In genomic region chr5:147066129-147066528, GRCm38 (mm10) we compare ENCODE assay signal across 25 mouse cellular contexts. TPM values are rescaled to one million over a fixed set of nuclear protein-coding genes. Genes with fewer than 3 reads are reported as not detected.
DNase-seq lines count a peak whose midpoint lies in the region; TF ChIP-seq lines count a peak whose summit lies in the region.
"Had no signal": no experiment of that assay in that cellular context is flagged by ENCODE, and none has a peak within 500 bp of the region (broad histone marks: within the 10 kb centered on the region; RNA-seq: fewer than 3 reads in every experiment).

No protein-coding gene starts in this region.

- DNase-seq in CD4-positive, CD25-positive, alpha-beta regulatory T cell, adult 2 months (ENCODE audit: low read depth, low spot score), result peak; percentile 69
- peak; percentile 62 for DNase-seq in ZHBTc4 (ENCODE audit: low read depth, low spot score)
- DNase-seq in naive thymus-derived CD4-positive, alpha-beta T cell, adult 2 months (ENCODE audit: low read depth), result peak; percentile 38
- DNase-seq in embryo, embryonic 9.5 days (ENCODE audit: extremely low spot score), result no peak
- no peak for DNase-seq in thymus, postnatal 25 days
- no peak for DNase-seq in urinary bladder, adult 2 months (ENCODE audit: low spot score)
- DNase-seq: adrenal gland, postnatal 36 days; cerebellum, adult 2 months; cerebellum, postnatal 25 days; gastrocnemius, postnatal 36 days; heart, adult 18-20 months; kidney, adult 18-20 months; kidney, postnatal 14 days; liver; lung, adult 2 months; right cerebral cortex, adult 18-20 months; right cerebral cortex, postnatal 4 days; thymus, adult 18-20 months; thymus, postnatal 36 days had no signal

- no peak for TF ChIP-seq POLR2A in ES-Bruce4 (IDR thresholded peaks at IDR 0.05; ENCODE audit: insufficient read depth, low read length)

- H3K27ac ChIP-seq in ES-Bruce4 (ENCODE audit: insufficient read depth, low read length), result peak overlapping the region; percentile 41
- H3K27ac ChIP-seq: forebrain, embryonic 13.5 days; hindbrain, embryonic 14.5 days; liver, embryonic 14.5 days; neural tube, embryonic 12.5 days; stomach, postnatal 0 days had no signal

- TF ChIP-seq CTCF in ES-Bruce4 (IDR thresholded peaks at IDR 0.05; ENCODE audit: low read depth, low read length), result no peak

- H3K9me3 ChIP-seq in ES-Bruce4 (replicated peaks; ENCODE audit: control insufficient read depth, insufficient read depth, low read length, poor library complexity, severe bottlenecking), result no peaks in the 10 kb centered on the region
- H3K9me3 ChIP-seq: forebrain, embryonic 13.5 days; neural tube, embryonic 12.5 days had no signal

- no peaks in the 10 kb centered on the region for H3K27me3 ChIP-seq in ES-Bruce4 (ENCODE audit: control insufficient read depth, insufficient read depth, low read length, poor library complexity, severe bottlenecking)
- H3K27me3 ChIP-seq: forebrain, embryonic 13.5 days; neural tube, embryonic 12.5 days had no signal

- no peaks in the 10 kb centered on the region for H3K36me3 ChIP-seq in ES-Bruce4 (ENCODE audit: control insufficient read depth, insufficient read depth, low read length, poor library complexity, severe bottlenecking)
- H3K36me3 ChIP-seq: neural tube, embryonic 12.5 days had no signal

- H3K4me1 ChIP-seq in ES-Bruce4 (ENCODE audit: control insufficient read depth, insufficient read depth, low read length), result peaks cover 8% of the 10 kb centered on the region
- H3K4me1 ChIP-seq: forebrain, embryonic 13.5 days; neural tube, embryonic 12.5 days had no signal

- TF ChIP-seq EP300 in ES-Bruce4 (IDR thresholded peaks at IDR 0.05; ENCODE audit: insufficient read depth, low read depth, low read length), result peak; percentile 66; the same call in 1 of the 2 replicates

- no peak overlapping the region for H3K4me3 ChIP-seq in ES-Bruce4 (ENCODE audit: low read depth, low read length)
- H3K4me3 ChIP-seq: forebrain, embryonic 13.5 days; neural tube, embryonic 12.5 days had no signal

- H3K9ac ChIP-seq in ES-Bruce4 (ENCODE audit: low read depth, poor library complexity, severe bottlenecking), result no peak overlapping the region
- H3K9ac ChIP-seq: forebrain, embryonic 13.5 days; hindbrain, embryonic 14.5 days; liver, embryonic 14.5 days; neural tube, embryonic 12.5 days had no signal

RNA-seq across cellular contexts. Expression of gene Lnx2, which starts 10.3 kb away (rescaled TPM):
- 9.0 and 9.9 TPM in 2 replicates for polyA plus RNA-seq in ES-Bruce4 (2011; ENCODE audit: insufficient read depth, insufficient read length, low read depth, missing spikeins)
- 9.6 and 13.6 TPM in 2 replicates for polyA plus RNA-seq in urinary bladder, adult 2 months (2012; rRNA removed)

RNA-seq across cellular contexts. Expression of gene Polr1d, which starts 10.7 kb away (rescaled TPM):
- polyA plus RNA-seq in ES-Bruce4 (2011; ENCODE audit: insufficient read depth, insufficient read length, low read depth, missing spikeins), result 149 and 155 TPM in 2 replicates
- polyA plus RNA-seq in urinary bladder, adult 2 months (2012; rRNA removed), result 116 and 126 TPM in 2 replicates

Comparison
In these comparisons a context has a peak if more than half of its experiments do, and no peak if none do; other contexts are left out.
1. DNase-seq: peak in CD4-positive, CD25-positive, alpha-beta regulatory T cell, adult 2 months (single experiment), ZHBTc4 (single experiment) and naive thymus-derived CD4-positive, alpha-beta T cell, adult 2 months (single experiment); none in embryo, embryonic 9.5 days (single experiment), thymus, postnatal 25 days (single experiment) and urinary bladder, adult 2 months (single experiment).